Mouse (Mus musculus): ENCODE measurements at regions not wholly inside any gene's neighbourhood (a gene's known extent, or its start where the extent isn't known, plus 50 kb on each side); places are given as distances from the start of the nearest gene placed in this dataset.

- Histone ChIP-seq H3K9ac (ENCODE audit: low read length) (no peak overlapping the region), H3K9me3 (ENCODE audit: control insufficient read depth, low read length) (no peaks in the 10 kb centered on the region), H3K4me1 (ENCODE audit: control insufficient read depth, insufficient read depth, low read length) (no peaks in the 10 kb centered on the region), H3K4me3 (ENCODE audit: low read depth, low read length) (no peak overlapping the region), H3K27me3 (ENCODE audit: control insufficient read depth, insufficient read depth, low read length) (no peaks in the 10 kb centered on the region), H3K36me3 (ENCODE audit: control insufficient read depth, insufficient read depth, low read length) (no peaks in the 10 kb centered on the region), H3K27ac (ENCODE audit: low read depth, low read length) (no peak overlapping the region), H3K4me2 (no peak overlapping the region)
- ATAC-seq (ENCODE audit: low FRiP score), result no peak
- no peak for DNase-seq (ENCODE audit: low spot score, missing footprints)
- 81% methylated on average over 1 of the region's 1 CpGs for WGBS
Observed at GRCm38 (mm10) chr1:98306363-98306762, 114.6 kb upstream of the Slco6d1 start.

- H3K9me3 ChIP-seq (ENCODE audit: control insufficient read depth, low read length), result no peaks in the 10 kb centered on the region
- H3K4me3 ChIP-seq (ENCODE audit: low read depth, low read length), result no peak overlapping the region
- no peaks in the 10 kb centered on the region for H3K36me3 ChIP-seq (ENCODE audit: control insufficient read depth, insufficient read depth, low read length)
- H3K27me3 ChIP-seq (ENCODE audit: control insufficient read depth, insufficient read depth, low read length), result no peaks in the 10 kb centered on the region
- 95% methylated on average over 2 of the region's 2 CpGs for WGBS
- no peak overlapping the region for H3K4me2 ChIP-seq
- DNase-seq (ENCODE audit: low spot score, missing footprints), result no peak
- ATAC-seq (ENCODE audit: low FRiP score), result peak; percentile 52; the same call in 1 of the 2 replicates
- no peak overlapping the region for H3K9ac ChIP-seq (ENCODE audit: low read length)
- H3K27ac ChIP-seq (ENCODE audit: low read depth, low read length), result no peak overlapping the region
- H3K4me1 ChIP-seq (ENCODE audit: control insufficient read depth, insufficient read depth, low read length), result no peaks in the 10 kb centered on the region
Observed at GRCm38 (mm10) chr1:98307519-98307918, 113.4 kb upstream of the Slco6d1 start.

- ATAC-seq (ENCODE audit: low FRiP score), result no peak
- H3K9me3 ChIP-seq (ENCODE audit: control insufficient read depth, low read length), result no peaks in the 10 kb centered on the region
Observed at GRCm38 (mm10) chr1:98309894-98310293, 111.0 kb upstream of the Slco6d1 start.

GRCm38 (mm10) chr1:98350095-98350549 lies 70.8 kb upstream of the Slco6d1 start:
- Histone ChIP-seq H3K27me3 (ENCODE audit: control insufficient read depth, insufficient read depth, low read length) (no peaks in the 10 kb centered on the region), H3K9ac (ENCODE audit: low read length) (no peak overlapping the region), H3K4me1 (ENCODE audit: control insufficient read depth, insufficient read depth, low read length) (no peaks in the 10 kb centered on the region), H3K4me3 (ENCODE audit: low read depth, low read length) (no peak overlapping the region), H3K4me2 (no peak overlapping the region), H3K36me3 (ENCODE audit: control insufficient read depth, insufficient read depth, low read length) (no peaks in the 10 kb centered on the region), H3K27ac (ENCODE audit: low read depth, low read length) (no peak overlapping the region), H3K9me3 (ENCODE audit: control insufficient read depth, low read length) (no peaks in the 10 kb centered on the region)
- peak; percentile 78 for ATAC-seq (ENCODE audit: low FRiP score)
- WGBS, result 39% methylated on average over 4 of the region's 4 CpGs
- DNase-seq (ENCODE audit: low spot score, missing footprints), result peak; percentile 91

More at GRCm38 (mm10) chr1:98309894-98310293, 111.0 kb upstream of the Slco6d1 start:
- 66% methylated on average over 1 of the region's 1 CpGs for WGBS
- H3K4me2 ChIP-seq, result no peak overlapping the region
- H3K27me3 ChIP-seq (ENCODE audit: control insufficient read depth, insufficient read depth, low read length), result no peaks in the 10 kb centered on the region
- H3K36me3 ChIP-seq (ENCODE audit: control insufficient read depth, insufficient read depth, low read length), result no peaks in the 10 kb centered on the region
- H3K4me1 ChIP-seq (ENCODE audit: control insufficient read depth, insufficient read depth, low read length), result no peaks in the 10 kb centered on the region
- H3K9ac ChIP-seq (ENCODE audit: low read length), result no peak overlapping the region
- H3K27ac ChIP-seq (ENCODE audit: low read depth, low read length), result no peak overlapping the region
- no peak for DNase-seq (ENCODE audit: low spot score, missing footprints)
- H3K4me3 ChIP-seq (ENCODE audit: low read depth, low read length), result no peak overlapping the region

- WGBS, result 78% methylated on average over 2 of the region's 2 CpGs
- no peak overlapping the region for H3K27ac ChIP-seq (ENCODE audit: low read depth, low read length)
- ATAC-seq (ENCODE audit: low FRiP score) (no peak), DNase-seq (ENCODE audit: low spot score, missing footprints) (no peak)
- H3K4me2 ChIP-seq, result no peak overlapping the region
- no peaks in the 10 kb centered on the region for H3K4me1 ChIP-seq (ENCODE audit: control insufficient read depth, insufficient read depth, low read length)
- no peak overlapping the region for H3K4me3 ChIP-seq (ENCODE audit: low read depth, low read length)
- no peak overlapping the region for H3K9ac ChIP-seq (ENCODE audit: low read length)
- H3K36me3 ChIP-seq (ENCODE audit: control insufficient read depth, insufficient read depth, low read length), result no peaks in the 10 kb centered on the region
- no peaks in the 10 kb centered on the region for H3K9me3 ChIP-seq (ENCODE audit: control insufficient read depth, low read length)
- no peaks in the 10 kb centered on the region for H3K27me3 ChIP-seq (ENCODE audit: control insufficient read depth, insufficient read depth, low read length)
Observed at GRCm38 (mm10) chr1:98350725-98351124, 70.2 kb upstream of the Slco6d1 start.

GRCm38 (mm10) chr1:98351530-98351929 lies 69.4 kb upstream of the Slco6d1 start:
- Histone ChIP-seq H3K4me1 (ENCODE audit: control insufficient read depth, insufficient read depth, low read length) (no peaks in the 10 kb centered on the region), H3K9ac (ENCODE audit: low read length) (no peak overlapping the region), H3K27ac (ENCODE audit: low read depth, low read length) (no peak overlapping the region), H3K27me3 (ENCODE audit: control insufficient read depth, insufficient read depth, low read length) (no peaks in the 10 kb centered on the region), H3K4me3 (ENCODE audit: low read depth, low read length) (no peak overlapping the region), H3K36me3 (ENCODE audit: control insufficient read depth, insufficient read depth, low read length) (no peaks in the 10 kb centered on the region), H3K4me2 (no peak overlapping the region), H3K9me3 (ENCODE audit: control insufficient read depth, low read length) (no peaks in the 10 kb centered on the region)
- DNase-seq (ENCODE audit: low spot score, missing footprints) (no peak), ATAC-seq (ENCODE audit: low FRiP score) (peak; percentile 66; the same call in 1 of the 2 replicates)
- WGBS, result 89% methylated on average over 2 of the region's 2 CpGs

All from midbrain, embryonic 11.5 days (tissue).